11 mouse cellular contexts compared by ENCODE assay signal in genomic region chr4:154741123-154741890, GRCm38 (mm10).
DNase-seq lines count a peak whose midpoint lies in the region; ATAC-seq and TF ChIP-seq lines count a peak whose summit lies in the region.
"Had no signal": no experiment of that assay in that cellular context is flagged by ENCODE, and none has a peak within 500 bp of the region (broad histone marks: within the 10 kb centered on the region; RNA-seq: fewer than 3 reads in every experiment).

No protein-coding gene starts in this region.

- TF ChIP-seq CTCF in kidney, adult 2 months (conservative IDR thresholded peaks at IDR 0.05; ENCODE audit: insufficient read depth, insufficient read length, low read depth, low read length) = no peak

- DNase-seq in kidney, adult 2 months = no peak
- no peak for DNase-seq in cerebellum, postnatal 36 days
- no peak for DNase-seq in testis, postnatal 14 days (ENCODE audit: low spot score)
- DNase-seq: cerebellum, postnatal 14 days had no signal

- 54% methylated on average over 27 of the region's 27 CpGs for WGBS in forebrain, embryonic 12.5 days
- 47% methylated on average over 27 of the region's 27 CpGs for WGBS in forebrain, embryonic 15.5 days
- 16% methylated on average over 27 of the region's 27 CpGs for WGBS in kidney, embryonic 15.5 days
- 49% methylated on average over 27 of the region's 27 CpGs for WGBS in kidney, adult 2 months
- 34% methylated on average over 27 of the region's 27 CpGs for WGBS in embryonic facial prominence, embryonic 13.5 days
- WGBS in midbrain, embryonic 16.5 days = 51% methylated on average over 27 of the region's 27 CpGs

- no peaks in the 10 kb centered on the region for H3K36me3 ChIP-seq in forebrain, embryonic 12.5 days (replicated peaks)
- no peaks in the 10 kb centered on the region for H3K36me3 ChIP-seq in forebrain, embryonic 15.5 days
- no peaks in the 10 kb centered on the region for H3K36me3 ChIP-seq in kidney, embryonic 15.5 days
- no peaks in the 10 kb centered on the region for H3K36me3 ChIP-seq in kidney, adult 2 months (ENCODE audit: control insufficient read depth, insufficient read depth, low read length)
- H3K36me3 ChIP-seq in embryonic facial prominence, embryonic 13.5 days = no peaks in the 10 kb centered on the region
- no peaks in the 10 kb centered on the region for H3K36me3 ChIP-seq in midbrain, embryonic 16.5 days (ENCODE audit: control insufficient read depth, insufficient read depth, low read length)
- H3K36me3 ChIP-seq: hindbrain, embryonic 13.5 days; liver, embryonic 15.5 days had no signal

- no peak overlapping the region for H3K27ac ChIP-seq in forebrain, embryonic 12.5 days
- H3K27ac ChIP-seq in forebrain, embryonic 15.5 days (replicated peaks) = no peak overlapping the region
- H3K27ac ChIP-seq in kidney, embryonic 15.5 days = no peak overlapping the region
- H3K27ac ChIP-seq in kidney, adult 2 months (ENCODE audit: insufficient read depth, low read depth, low read length) = no peak overlapping the region
- H3K27ac ChIP-seq in embryonic facial prominence, embryonic 13.5 days = no peak overlapping the region
- no peak overlapping the region for H3K27ac ChIP-seq in midbrain, embryonic 16.5 days (ENCODE audit: low read length)
- H3K27ac ChIP-seq: hindbrain, embryonic 13.5 days; liver, embryonic 15.5 days had no signal

- H3K27me3 ChIP-seq in forebrain, embryonic 12.5 days = peaks cover 27% of the 10 kb centered on the region
- no peaks in the 10 kb centered on the region for H3K27me3 ChIP-seq in forebrain, embryonic 15.5 days
- peaks cover 64% of the 10 kb centered on the region for H3K27me3 ChIP-seq in kidney, embryonic 15.5 days
- no peaks in the 10 kb centered on the region for H3K27me3 ChIP-seq in kidney, adult 2 months (replicated peaks; ENCODE audit: control insufficient read depth, insufficient read depth, low read length)
- peaks cover 21% of the 10 kb centered on the region for H3K27me3 ChIP-seq in embryonic facial prominence, embryonic 13.5 days
- H3K27me3 ChIP-seq in midbrain, embryonic 16.5 days (ENCODE audit: control insufficient read depth, insufficient read depth, low read depth, low read length) = no peaks in the 10 kb centered on the region
- H3K27me3 ChIP-seq: liver, embryonic 15.5 days had no signal

- no peak overlapping the region for H3K9ac ChIP-seq in forebrain, embryonic 12.5 days
- no peak overlapping the region for H3K9ac ChIP-seq in forebrain, embryonic 15.5 days (replicated peaks)
- H3K9ac ChIP-seq in kidney, embryonic 15.5 days = no peak overlapping the region
- 0 out of 2 replicates have a peak overlapping the region, but pooled peaks have one; percentile 32 for H3K9ac ChIP-seq in embryonic facial prominence, embryonic 13.5 days
- H3K9ac ChIP-seq in midbrain, embryonic 16.5 days (ENCODE audit: low read depth, low read length) = 0 out of 2 replicates have a peak overlapping the region, but pooled peaks have one; percentile 23
- H3K9ac ChIP-seq: hindbrain, embryonic 13.5 days; liver, embryonic 15.5 days had no signal

- H3K4me1 ChIP-seq in forebrain, embryonic 12.5 days = no peaks in the 10 kb centered on the region; the same call in 1 of the 2 replicates
- H3K4me1 ChIP-seq in forebrain, embryonic 15.5 days = 0 out of 2 replicates have a peak, but pooled peaks cover 3% of the 10 kb centered on the region
- H3K4me1 ChIP-seq in kidney, embryonic 15.5 days = peaks cover 23% of the 10 kb centered on the region
- H3K4me1 ChIP-seq in kidney, adult 2 months (ENCODE audit: control insufficient read depth, insufficient read depth, low read length) = peaks cover 3% of the 10 kb centered on the region; the same call in 1 of the 2 replicates
- peaks cover 21% of the 10 kb centered on the region for H3K4me1 ChIP-seq in embryonic facial prominence, embryonic 13.5 days
- no peaks in the 10 kb centered on the region for H3K4me1 ChIP-seq in midbrain, embryonic 16.5 days (ENCODE audit: control insufficient read depth, insufficient read depth, low read length)
- H3K4me1 ChIP-seq: hindbrain, embryonic 13.5 days; liver, embryonic 15.5 days had no signal

- no peak for ATAC-seq in forebrain, embryonic 12.5 days (ENCODE audit: low FRiP score)
- ATAC-seq in forebrain, embryonic 15.5 days (replicated peaks) = no peak
- ATAC-seq in kidney, embryonic 15.5 days (replicated peaks; ENCODE audit: low FRiP score) = 0 out of 2 replicates have a peak, but pooled peaks have one; percentile 33
- ATAC-seq in embryonic facial prominence, embryonic 13.5 days (ENCODE audit: insufficient number of reproducible peaks, insufficient read depth, low FRiP score, low TSS enrichment, low read depth) = no peak
- no peak for ATAC-seq in midbrain, embryonic 16.5 days

- H3K4me3 ChIP-seq in forebrain, embryonic 12.5 days (replicated peaks) = no peak overlapping the region
- H3K4me3 ChIP-seq in forebrain, embryonic 15.5 days = no peak overlapping the region
- H3K4me3 ChIP-seq in kidney, embryonic 15.5 days (replicated peaks) = no peak overlapping the region
- no peak overlapping the region for H3K4me3 ChIP-seq in kidney, adult 2 months (ENCODE audit: insufficient read depth, low read depth, low read length)
- no peak overlapping the region for H3K4me3 ChIP-seq in embryonic facial prominence, embryonic 13.5 days
- no peak overlapping the region for H3K4me3 ChIP-seq in midbrain, embryonic 16.5 days (ENCODE audit: low read depth, low read length)
- H3K4me3 ChIP-seq: hindbrain, embryonic 13.5 days; liver, embryonic 15.5 days had no signal

- peak overlapping the region; percentile 8; the same call in 1 of the 2 replicates for H3K4me2 ChIP-seq in forebrain, embryonic 12.5 days
- no peak overlapping the region for H3K4me2 ChIP-seq in forebrain, embryonic 15.5 days (replicated peaks)
- peak overlapping the region; percentile 28 for H3K4me2 ChIP-seq in kidney, embryonic 15.5 days
- peak overlapping the region; percentile 21; the same call in 1 of the 2 replicates for H3K4me2 ChIP-seq in embryonic facial prominence, embryonic 13.5 days
- no peak overlapping the region for H3K4me2 ChIP-seq in midbrain, embryonic 16.5 days (ENCODE audit: low read length)
- H3K4me2 ChIP-seq: hindbrain, embryonic 13.5 days; liver, embryonic 15.5 days had no signal

- no peak for TF ChIP-seq POLR2A in kidney, adult 2 months (IDR thresholded peaks at IDR 0.05; ENCODE audit: low read depth, low read length)

- H3K9me3 ChIP-seq in forebrain, embryonic 12.5 days = no peaks in the 10 kb centered on the region
- H3K9me3 ChIP-seq in forebrain, embryonic 15.5 days = no peaks in the 10 kb centered on the region
- H3K9me3 ChIP-seq in kidney, embryonic 15.5 days (replicated peaks) = no peaks in the 10 kb centered on the region
- no peaks in the 10 kb centered on the region for H3K9me3 ChIP-seq in embryonic facial prominence, embryonic 13.5 days
- no peaks in the 10 kb centered on the region for H3K9me3 ChIP-seq in midbrain, embryonic 16.5 days (replicated peaks; ENCODE audit: control insufficient read depth, low read length, poor library complexity, severe bottlenecking)
- H3K9me3 ChIP-seq: hindbrain, embryonic 13.5 days; liver, embryonic 15.5 days had no signal

Comparison
In these comparisons a context has a peak if more than half of its experiments do, and no peak if none do; other contexts are left out.
1. H3K4me2 ChIP-seq: peak in forebrain, embryonic 12.5 days (single experiment), kidney, embryonic 15.5 days (single experiment) and embryonic facial prominence, embryonic 13.5 days (single experiment); none in forebrain, embryonic 15.5 days (single experiment) and midbrain, embryonic 16.5 days (single experiment).
2. H3K9ac ChIP-seq: peak in embryonic facial prominence, embryonic 13.5 days (single experiment) and midbrain, embryonic 16.5 days (single experiment); none in forebrain, embryonic 12.5 days (single experiment), forebrain, embryonic 15.5 days (single experiment) and kidney, embryonic 15.5 days (single experiment).